8 mouse cellular contexts compared by ENCODE assay signal in genomic region chr14:61037321-61038081, GRCm38 (mm10). TPM values are rescaled to one million over a fixed set of nuclear protein-coding genes. Genes with fewer than 3 reads are reported as not detected.
DNase-seq lines count a peak whose midpoint lies in the region; ATAC-seq and TF ChIP-seq lines count a peak whose summit lies in the region.

No protein-coding gene starts in this region.

- H3K27ac ChIP-seq in embryonic fibroblast, embryonic 13.5 days (ENCODE audit: insufficient read depth, low read length): no peak overlapping the region
- peak overlapping the region; percentile 39; the same call in 1 of the 2 replicates for H3K27ac ChIP-seq in heart, embryonic 13.5 days (replicated peaks)
- H3K27ac ChIP-seq in liver, embryonic 13.5 days: no peak overlapping the region
- H3K27ac ChIP-seq in neural tube, embryonic 15.5 days (replicated peaks): peak overlapping the region; percentile 56

- H3K27me3 ChIP-seq in erythroblast, embryonic 14.5 days (ENCODE audit: control insufficient read depth): peaks cover 6% of the 10 kb centered on the region
- no peaks in the 10 kb centered on the region for H3K27me3 ChIP-seq in heart, embryonic 13.5 days (replicated peaks)
- peaks cover 5% of the 10 kb centered on the region for H3K27me3 ChIP-seq in liver, embryonic 13.5 days
- H3K27me3 ChIP-seq in neural tube, embryonic 15.5 days (replicated peaks): no peaks in the 10 kb centered on the region

- peak overlapping the region; percentile 99 for H3K4me2 ChIP-seq in heart, embryonic 13.5 days
- peak overlapping the region; percentile 61 for H3K4me2 ChIP-seq in liver, embryonic 13.5 days
- H3K4me2 ChIP-seq in neural tube, embryonic 15.5 days: peak overlapping the region; percentile 99

- peaks cover 4% of the 10 kb centered on the region for H3K4me1 ChIP-seq in erythroblast, embryonic 14.5 days (ENCODE audit: control insufficient read depth)
- H3K4me1 ChIP-seq in embryonic fibroblast, embryonic 13.5 days (ENCODE audit: control insufficient read depth, insufficient read depth, low read length): no peaks in the 10 kb centered on the region
- peaks cover 35% of the 10 kb centered on the region for H3K4me1 ChIP-seq in heart, embryonic 13.5 days
- H3K4me1 ChIP-seq in liver, embryonic 13.5 days (replicated peaks): peaks cover 7% of the 10 kb centered on the region; the same call in 1 of the 2 replicates
- peaks cover 27% of the 10 kb centered on the region for H3K4me1 ChIP-seq in neural tube, embryonic 15.5 days

- peak overlapping the region; percentile 52 for H3K4me3 ChIP-seq in erythroblast, embryonic 14.5 days (replicated peaks)
- peak overlapping the region; percentile 46 for H3K4me3 ChIP-seq in embryonic fibroblast, embryonic 13.5 days (ENCODE audit: insufficient read depth, low read length)
- peak overlapping the region; percentile 71 for H3K4me3 ChIP-seq in heart, embryonic 13.5 days
- H3K4me3 ChIP-seq in liver, embryonic 13.5 days (replicated peaks): peak overlapping the region; percentile 53
- H3K4me3 ChIP-seq in neural tube, embryonic 15.5 days (replicated peaks): peak overlapping the region; percentile 71

- H3K36me3 ChIP-seq in erythroblast, embryonic 14.5 days (ENCODE audit: control insufficient read depth): no peaks in the 10 kb centered on the region
- no peaks in the 10 kb centered on the region for H3K36me3 ChIP-seq in heart, embryonic 13.5 days
- no peaks in the 10 kb centered on the region for H3K36me3 ChIP-seq in liver, embryonic 13.5 days
- no peaks in the 10 kb centered on the region for H3K36me3 ChIP-seq in neural tube, embryonic 15.5 days

- no peak for ATAC-seq in erythroblast, adult 5-6 weeks (replicated peaks; ENCODE audit: low FRiP score, poor library complexity, severe bottlenecking)
- peak; percentile 78 for ATAC-seq in heart, embryonic 13.5 days (ENCODE audit: extremely low read depth, insufficient number of reproducible peaks, low FRiP score, low TSS enrichment)
- ATAC-seq in liver, embryonic 13.5 days (ENCODE audit: low read depth): peak; percentile 69
- peak; percentile 96 for ATAC-seq in neural tube, embryonic 15.5 days (ENCODE audit: low FRiP score)

- peak overlapping the region; percentile 81 for H3K9ac ChIP-seq in heart, embryonic 13.5 days
- peak overlapping the region; percentile 39; the same call in 1 of the 2 replicates for H3K9ac ChIP-seq in liver, embryonic 13.5 days
- peak overlapping the region; percentile 68 for H3K9ac ChIP-seq in neural tube, embryonic 15.5 days (replicated peaks)

- TF ChIP-seq POLR2A in embryonic fibroblast, embryonic 13.5 days (IDR thresholded peaks at IDR 0.05; ENCODE audit: low read depth, low read length): no peak

- H3K9me3 ChIP-seq in erythroblast, embryonic 14.5 days (ENCODE audit: control insufficient read depth, low read length): no peaks in the 10 kb centered on the region
- H3K9me3 ChIP-seq in heart, embryonic 13.5 days: no peaks in the 10 kb centered on the region
- no peaks in the 10 kb centered on the region for H3K9me3 ChIP-seq in liver, embryonic 13.5 days (replicated peaks)
- H3K9me3 ChIP-seq in neural tube, embryonic 15.5 days (replicated peaks): no peaks in the 10 kb centered on the region

- WGBS in heart, embryonic 13.5 days: under 1% methylated on average over 39 of the region's 40 CpGs
- WGBS in liver, embryonic 13.5 days (ENCODE audit: insufficient replicate concordance): under 1% methylated on average over 40 of the region's 40 CpGs
- WGBS in neural tube, embryonic 15.5 days: under 1% methylated on average over 40 of the region's 40 CpGs

- no peak for TF ChIP-seq CTCF in embryonic fibroblast, embryonic 13.5 days (IDR thresholded peaks at IDR 0.05; ENCODE audit: borderline replicate concordance, insufficient read depth, low read length)

- DNase-seq in kidney, postnatal 25 days: peak; percentile 49 to 53
- DNase-seq in liver, embryonic 13.5 days: peak; percentile 5
- peak; percentile 69 for DNase-seq in thymus, postnatal 14 days

RNA-seq across cellular contexts. Expression of gene Tnfrsf19, which starts 8.8 kb away (rescaled TPM):
- polyA plus RNA-seq in erythroblast, embryonic 14.5 days (2012): not detected in 2 replicates
- total RNA-seq in erythroblast, adult 5-6 weeks (2015; ENCODE audit: low replicate concordance): 0.19 TPM in 1 of 2 replicates, not detected in the other
- 0.14 and 0.17 TPM in 2 replicates for total RNA-seq in erythroblast, adult 5-6 weeks (2017; ENCODE audit: low replicate concordance)
- 0.65 and 3.1 TPM in 2 replicates for polyA plus RNA-seq in embryonic fibroblast, embryonic 13.5 days (2011; ENCODE audit: insufficient read length, low read depth, missing spikeins)
- polyA plus RNA-seq in heart, embryonic 13.5 days (2015; fragmentation: Nextera tagmentation; extraction: Ambion mirVana): 21.4 TPM in 2 replicates
- 4.9 and 6.4 TPM in 2 replicates for polyA plus RNA-seq in liver, embryonic 13.5 days (2015; fragmentation: Nextera tagmentation; extraction: Ambion mirVana)
- 28.8 and 30.3 TPM in 2 replicates for polyA plus RNA-seq in neural tube, embryonic 15.5 days (2015; fragmentation: Nextera tagmentation; extraction: Ambion mirVana)

Comparison
In these comparisons a context has a peak if more than half of its experiments do, and no peak if none do; other contexts are left out.
1. H3K27ac ChIP-seq: peak in heart, embryonic 13.5 days (single experiment) and neural tube, embryonic 15.5 days (single experiment); none in embryonic fibroblast, embryonic 13.5 days (single experiment) and liver, embryonic 13.5 days (single experiment).
2. DNase-seq: peak in every context shown above with its lines; median percentile 69 in thymus, postnatal 14 days; 51 in kidney, postnatal 25 days; 5 in liver, embryonic 13.5 days.
3. Peak in every context shown above with its lines, with median percentiles within 50 percentile points of each other: H3K4me3 ChIP-seq, H3K4me2 ChIP-seq and H3K9ac ChIP-seq.